Mouse (Mus musculus) limb, embryonic 11.5 days (tissue): ENCODE data around the gene Rimbp2. TPM values are rescaled to one million over a fixed set of nuclear protein-coding genes. Genes with fewer than 3 reads are reported as not detected.
"Not testable (repeated sequence)": the region's sequence is repeated elsewhere in the genome, so short reads cannot be mapped to it uniquely, and the experiment has no call there.

ENCODE experiments used
- ATAC-seq: fragments of 200-750 bp; cut with Nextera tagmentation; 2 replicates; pipeline ENCODE4 v1.8.0; 2017; ENCODE audit warnings: low read depth; ENCODE audit not compliant: insufficient number of reproducible peaks, low FRiP score, low TSS enrichment
- DNase-seq: peaks from one replicate; pipeline ENCODE4 v3.0.0-alpha.2; 2015; ENCODE audit warnings: low spot score
- H3K27ac ChIP-seq: fragments of 300-500 bp; sonication (generic); replicated peaks from 2 replicates; pipeline ENCODE4 v1.5.1; 2014; ENCODE audit warnings: low read depth, mild to moderate bottlenecking, low read length
- H3K27me3 ChIP-seq: fragments of 300-500 bp; sonication (generic); 2 replicates; pipeline ENCODE4 v1.6.1; 2014; ENCODE audit warnings: mild to moderate bottlenecking, low read length, mixed read lengths; ENCODE audit not compliant: control insufficient read depth, insufficient read depth
- H3K36me3 ChIP-seq: fragments of 300-500 bp; sonication (generic); 2 replicates; pipeline ENCODE4 v1.6.1; 2014; ENCODE audit warnings: mild to moderate bottlenecking, low read length, moderate library complexity, mixed read lengths; ENCODE audit not compliant: control insufficient read depth, insufficient read depth
- H3K4me1 ChIP-seq: fragments of 300-500 bp; sonication (generic); 2 replicates; pipeline ENCODE4 v1.6.1; 2014; ENCODE audit warnings: low read length, mixed read lengths; ENCODE audit not compliant: control insufficient read depth, insufficient read depth
- H3K4me2 ChIP-seq: fragments of 300-500 bp; sonication (generic); 2 replicates; pipeline ENCODE4 v1.6.1; 2014; ENCODE audit warnings: low read depth, mild to moderate bottlenecking, moderate library complexity; ENCODE audit not compliant: severe bottlenecking
- H3K4me3 ChIP-seq: fragments of 300-500 bp; sonication (generic); 2 replicates; pipeline ENCODE4 v1.5.1; 2014; ENCODE audit warnings: low read depth, low read length
- H3K9ac ChIP-seq: fragments of 300-500 bp; sonication (generic); 2 replicates; pipeline ENCODE4 v1.6.1; 2014; ENCODE audit warnings: mild to moderate bottlenecking, low read length
- H3K9me3 ChIP-seq: fragments of 300-500 bp; sonication (generic); 2 replicates; pipeline ENCODE4 v1.6.1; 2016; ENCODE audit warnings: low read length; ENCODE audit not compliant: control insufficient read depth
- WGBS: fragments of 180-500 bp; shearing (Covaris S2); extraction: QIAGEN DNeasy Blood & Tissue Kit; methylation state at CpG from one replicate; pipeline ENCODE4 v1.1.7; 2014; 5-methylcytosine and 5-hydroxymethylcytosine counted together
- polyA plus RNA-seq: library from polyadenylated mRNA; unstranded; fragments of >200 nt; fragmentation: Nextera tagmentation; extraction: Ambion mirVana; gene quantifications from 2 replicates; pipeline ENCODE4 v1.2.1, GENCODE M21; 2014

Gene Rimbp2
- polyA plus RNA-seq, 1 experiment from 2014 or later = 0.09 TPM

DNA sequence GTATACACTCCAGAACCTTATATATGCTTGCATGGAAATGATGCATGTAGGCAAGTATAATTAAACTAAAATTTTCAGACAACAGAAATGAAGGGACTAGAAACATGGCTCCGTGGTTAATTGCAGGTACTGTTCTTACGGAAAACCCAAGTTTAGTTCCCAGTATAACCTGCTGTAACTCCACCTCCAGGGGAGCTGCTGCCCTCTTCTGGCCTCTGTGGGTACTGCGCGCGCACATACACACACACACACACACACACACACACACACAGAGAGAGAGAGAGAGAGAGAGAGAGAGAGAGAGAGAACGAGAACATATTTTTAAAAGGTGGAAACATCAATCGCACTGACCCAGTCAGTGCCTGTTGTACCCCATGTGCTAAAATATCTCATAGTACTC lies 25.7 kb upstream of the Rimbp2 start:
- ATAC-seq (no peak), DNase-seq (no peak)
- Histone ChIP-seq H3K4me1 (no peaks in the 10 kb centered on the region), H3K9me3 (no peaks in the 10 kb centered on the region), H3K9ac (no peak overlapping the region), H3K4me3 (no peak overlapping the region), H3K36me3 (no peaks in the 10 kb centered on the region), H3K27me3 (no peaks in the 10 kb centered on the region), H3K27ac (no peak overlapping the region), H3K4me2 (no peak overlapping the region)
- 96% methylated on average over 7 of the region's 7 CpGs for WGBS

DNA sequence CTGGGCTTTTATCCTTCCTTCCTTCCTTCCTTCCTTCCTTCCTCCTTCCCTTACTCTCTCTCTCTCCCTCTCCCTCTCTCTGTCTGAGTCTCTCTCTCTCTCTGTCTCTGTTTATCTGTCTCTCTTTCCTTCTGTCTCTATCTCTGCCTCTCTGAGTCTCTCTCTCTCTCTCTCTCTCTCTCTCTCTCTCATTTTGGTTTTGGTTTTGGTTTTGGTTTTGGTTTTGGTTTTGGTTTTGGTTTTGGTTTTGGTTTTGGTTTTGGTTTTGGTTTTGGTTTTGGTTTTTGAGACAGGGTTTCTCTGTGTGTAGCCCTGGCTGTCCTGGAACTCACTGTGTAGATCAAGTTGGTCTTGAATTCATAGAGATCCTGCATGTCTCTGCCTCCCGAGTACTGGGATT lies 24.2 kb upstream of the Rimbp2 start:
- not testable (repeated sequence) for H3K27ac ChIP-seq, H3K4me1 ChIP-seq, H3K9me3 ChIP-seq, H3K9ac ChIP-seq, H3K4me3 ChIP-seq, DNase-seq, H3K36me3 ChIP-seq, H3K4me2 ChIP-seq, ATAC-seq, H3K27me3 ChIP-seq
- WGBS = 88% methylated on average over 1 of the region's 1 CpGs

DNA sequence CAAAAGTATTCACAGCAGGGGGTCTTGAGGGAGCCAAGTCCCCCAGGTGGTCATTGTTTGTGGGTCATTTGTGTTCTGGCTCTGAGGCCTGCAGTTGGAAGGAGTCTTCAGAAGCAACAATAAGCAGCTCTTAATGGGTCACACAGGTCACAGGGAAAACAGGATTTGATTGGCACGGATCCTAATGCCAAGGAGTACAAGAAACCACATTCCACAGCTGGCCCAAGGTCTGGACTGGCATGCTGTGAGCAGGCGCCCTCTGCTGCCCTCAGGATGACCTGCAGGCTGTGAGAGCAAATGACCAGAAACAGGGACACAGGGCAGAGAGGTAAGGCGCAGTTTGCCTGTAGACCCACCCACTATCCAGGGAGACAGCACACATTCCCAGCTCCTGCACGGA lies 23.0 kb upstream of the Rimbp2 start:
- DNase-seq = peak; percentile 71

DNA sequence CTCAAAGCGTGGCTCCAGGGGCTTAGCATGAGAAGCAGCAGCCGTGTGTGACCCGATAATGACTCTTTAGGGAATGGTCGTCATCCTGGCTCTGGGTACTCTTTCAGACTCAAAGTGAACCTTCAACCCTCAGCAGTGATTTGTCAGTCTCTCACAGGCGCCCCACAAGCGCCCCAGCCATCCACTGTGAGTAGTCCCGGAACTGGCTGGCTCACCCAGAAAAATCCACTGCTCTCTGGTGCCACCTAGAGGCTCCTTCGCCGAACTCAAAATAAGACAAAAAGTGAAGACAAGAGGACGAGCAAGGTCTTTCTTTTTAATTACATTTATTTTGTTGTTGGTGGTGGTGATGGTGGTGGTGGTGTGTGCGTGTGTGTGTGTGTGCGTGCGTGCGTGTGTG lies 18.0 kb upstream of the Rimbp2 start:
- H3K27ac ChIP-seq = no peak overlapping the region
- WGBS = 19% methylated on average over 14 of the region's 14 CpGs
- no peak overlapping the region for H3K9ac ChIP-seq
- no peaks in the 10 kb centered on the region for H3K36me3 ChIP-seq
- no peaks in the 10 kb centered on the region for H3K4me1 ChIP-seq
- H3K4me2 ChIP-seq = no peak overlapping the region
- no peaks in the 10 kb centered on the region for H3K9me3 ChIP-seq
- ATAC-seq (no peak), DNase-seq (peak; percentile 86)
- H3K27me3 ChIP-seq = no peaks in the 10 kb centered on the region
- no peak overlapping the region for H3K4me3 ChIP-seq

More for the DNA sequence above, 23.0 kb upstream of the Rimbp2 start:
- no peak overlapping the region for H3K9ac ChIP-seq
- no peaks in the 10 kb centered on the region for H3K9me3 ChIP-seq
- no peak overlapping the region for H3K4me3 ChIP-seq
- H3K4me1 ChIP-seq = no peaks in the 10 kb centered on the region
- H3K27ac ChIP-seq = no peak overlapping the region
- no peaks in the 10 kb centered on the region for H3K36me3 ChIP-seq
- no peaks in the 10 kb centered on the region for H3K27me3 ChIP-seq
- H3K4me2 ChIP-seq = no peak overlapping the region
- ATAC-seq = no peak
- whole genome bisulfite sequencing = 28% methylated on average over 4 of the region's 4 CpGs

DNA sequence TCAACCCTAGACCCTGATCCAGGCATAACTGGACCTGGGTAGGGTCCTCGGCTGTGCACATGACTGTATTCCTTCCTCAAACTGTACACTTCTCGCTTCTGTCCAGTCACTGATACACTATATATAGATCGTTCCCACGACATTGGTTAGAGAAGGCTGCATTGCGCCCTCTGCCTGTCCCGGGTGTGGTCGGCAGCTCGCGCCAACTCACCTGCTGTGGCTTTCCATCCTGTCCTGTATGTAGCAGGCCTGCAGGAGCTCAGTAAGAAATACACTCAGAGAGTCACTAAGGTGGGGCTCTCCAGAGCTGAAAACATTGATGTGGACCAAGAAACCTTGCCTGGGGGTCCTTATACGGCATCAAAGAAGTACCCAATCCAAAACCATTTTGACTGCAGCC lies 17.6 kb upstream of the Rimbp2 start:
- Histone ChIP-seq H3K9ac (no peak overlapping the region), H3K9me3 (no peaks in the 10 kb centered on the region), H3K4me3 (no peak overlapping the region), H3K4me1 (no peaks in the 10 kb centered on the region), H3K27me3 (no peaks in the 10 kb centered on the region), H3K27ac (no peak overlapping the region), H3K36me3 (no peaks in the 10 kb centered on the region), H3K4me2 (no peak overlapping the region)
- WGBS = 73% methylated on average over 10 of the region's 10 CpGs
- DNase-seq (no peak), ATAC-seq (no peak)

DNA sequence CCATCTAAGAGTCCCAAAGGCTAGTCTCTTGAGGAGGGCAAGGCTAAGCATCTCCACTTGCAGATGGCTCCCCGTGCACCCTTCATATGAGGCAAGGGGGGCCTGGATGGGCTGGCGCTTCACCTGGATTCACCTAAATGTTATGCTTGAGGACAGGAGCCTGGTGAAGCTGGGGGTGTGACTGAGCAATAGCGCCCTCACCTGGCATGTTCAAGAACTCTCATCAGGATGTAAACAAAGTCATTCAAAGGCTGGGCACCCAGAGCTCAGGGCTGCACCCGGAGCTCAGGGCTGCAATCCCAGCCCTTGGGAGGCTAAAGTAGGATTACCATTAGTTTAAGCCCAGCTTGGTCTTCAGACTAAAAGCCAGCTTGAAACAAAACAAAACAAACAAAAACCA lies 11.1 kb upstream of the Rimbp2 start:
- ATAC-seq (no peak), DNase-seq (no peak)
- Histone ChIP-seq H3K9ac (no peak overlapping the region), H3K4me1 (no peaks in the 10 kb centered on the region), H3K27ac (no peak overlapping the region), H3K4me2 (no peak overlapping the region), H3K27me3 (no peaks in the 10 kb centered on the region), H3K4me3 (no peak overlapping the region), H3K9me3 (peaks cover 9% of the 10 kb centered on the region), H3K36me3 (no peaks in the 10 kb centered on the region)
- 55% methylated on average over 4 of the region's 4 CpGs for WGBS

DNA sequence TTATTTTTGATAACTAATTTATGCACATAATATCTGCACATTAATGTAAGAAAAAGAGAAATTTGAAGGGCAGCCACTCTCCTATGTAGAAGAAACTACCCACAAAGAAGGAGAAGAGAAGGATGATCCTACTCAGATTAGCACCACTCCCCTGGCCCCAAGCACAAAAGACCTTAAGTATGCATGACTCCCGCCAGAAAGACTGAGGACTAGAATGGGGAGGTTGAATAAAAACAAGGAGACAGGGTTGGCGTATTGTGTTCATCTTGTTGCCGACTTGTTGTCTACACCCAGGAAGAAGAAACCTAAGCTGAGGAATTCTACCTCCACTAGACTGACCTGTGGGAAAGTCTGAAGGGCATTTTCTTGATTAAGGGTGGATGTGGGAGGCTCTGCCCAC lies 5.6 kb upstream of the Rimbp2 start:
- ATAC-seq (no peak), DNase-seq (no peak)
- WGBS = 84% methylated on average over 3 of the region's 3 CpGs
- Histone ChIP-seq H3K4me1 (no peaks in the 10 kb centered on the region), H3K9me3 (peaks cover 9% of the 10 kb centered on the region), H3K36me3 (no peaks in the 10 kb centered on the region), H3K4me2 (no peak overlapping the region), H3K27ac (no peak overlapping the region), H3K4me3 (no peak overlapping the region), H3K27me3 (no peaks in the 10 kb centered on the region), H3K9ac (no peak overlapping the region)

DNA sequence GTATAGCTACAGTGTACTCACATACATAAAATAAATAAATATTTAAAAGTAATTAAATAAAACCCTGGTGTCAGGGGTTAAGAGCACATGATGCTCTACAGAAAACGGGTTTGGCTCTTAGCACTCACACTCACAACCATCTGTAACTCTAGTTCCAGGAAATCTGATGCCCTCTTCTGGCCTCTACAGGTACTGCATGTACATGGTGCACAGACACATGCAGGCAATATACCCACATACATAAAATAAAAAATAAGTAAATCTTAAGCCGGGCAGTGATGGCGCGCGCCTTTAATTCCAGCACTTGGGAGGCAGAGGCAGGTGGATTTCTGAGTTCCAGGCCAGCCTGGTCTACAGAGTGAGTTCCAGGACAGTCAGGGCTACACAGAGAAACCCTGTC lies 1.1 kb upstream of the Rimbp2 start:
- H3K27ac ChIP-seq, H3K4me3 ChIP-seq, H3K9ac ChIP-seq, H3K4me2 ChIP-seq, H3K36me3 ChIP-seq, H3K9me3 ChIP-seq, H3K4me1 ChIP-seq, ATAC-seq: not testable (repeated sequence)
- WGBS = 90% methylated on average over 5 of the region's 5 CpGs
- DNase-seq = peak; percentile 57
- peaks cover 14% of the 10 kb centered on the region; the same call in 1 of the 2 replicates for H3K27me3 ChIP-seq
